Comparison of ENCODE assay signal across 21 mouse cellular contexts in genomic region chr6:129396997-129397396, GRCm38 (mm10). TPM values are rescaled to one million over a fixed set of nuclear protein-coding genes. Genes with fewer than 3 reads are reported as not detected.
DNase-seq lines count a peak whose midpoint lies in the region; ATAC-seq and TF ChIP-seq lines count a peak whose summit lies in the region.
"Had no signal": no experiment of that assay in that cellular context is flagged by ENCODE, and none has a peak within 500 bp of the region (broad histone marks: within the 10 kb centered on the region; RNA-seq: fewer than 3 reads in every experiment).

Clec1b (plus strand) TSS chr6:129397297.

- no peak within 1 kb of the TSS for H3K4me2 ChIP-seq in kidney, embryonic 15.5 days
- H3K4me2 ChIP-seq in neural tube, embryonic 11.5 days (ENCODE audit: low read depth), result no peak within 1 kb of the TSS
- no peak within 1 kb of the TSS for H3K4me2 ChIP-seq in liver, embryonic 13.5 days
- H3K4me2 ChIP-seq: heart, embryonic 12.5 days; limb, embryonic 12.5 days; lung, embryonic 15.5 days had no signal

- no peak for TF ChIP-seq POLR2A in kidney, adult 2 months (IDR thresholded peaks at IDR 0.05; ENCODE audit: low read depth, low read length)

- H3K27me3 ChIP-seq in kidney, embryonic 15.5 days, result no peaks in the 10 kb centered on the region
- H3K27me3 ChIP-seq in kidney, adult 2 months (replicated peaks; ENCODE audit: control insufficient read depth, insufficient read depth, low read length), result no peaks in the 10 kb centered on the region
- H3K27me3 ChIP-seq in neural tube, embryonic 11.5 days (ENCODE audit: control insufficient read depth, insufficient read depth, low read length), result no peaks in the 10 kb centered on the region
- H3K27me3 ChIP-seq in liver, embryonic 13.5 days, result no peaks in the 10 kb centered on the region
- H3K27me3 ChIP-seq: heart, embryonic 12.5 days; limb, embryonic 12.5 days; lung, embryonic 15.5 days had no signal

- H3K27ac ChIP-seq in kidney, embryonic 15.5 days, result peak within 1 kb of the TSS; percentile 58
- H3K27ac ChIP-seq in kidney, adult 2 months (ENCODE audit: insufficient read depth, low read depth, low read length), result no peak within 1 kb of the TSS
- no peak within 1 kb of the TSS for H3K27ac ChIP-seq in neural tube, embryonic 11.5 days (ENCODE audit: low read depth, low read length)
- H3K27ac ChIP-seq in liver, embryonic 13.5 days, result peak within 1 kb of the TSS; percentile 39; the same call in 1 of the 2 replicates
- H3K27ac ChIP-seq: gastrocnemius, adult 2 months; limb, embryonic 12.5 days; lung, embryonic 15.5 days had no signal

- 70% methylated on average over 8 of the region's 8 CpGs for WGBS in kidney, embryonic 15.5 days
- WGBS in kidney, adult 2 months, result 75% methylated on average over 8 of the region's 8 CpGs
- WGBS in neural tube, embryonic 11.5 days, result 88% methylated on average over 8 of the region's 8 CpGs
- 40% methylated on average over 8 of the region's 8 CpGs for WGBS in liver, embryonic 13.5 days (ENCODE audit: insufficient replicate concordance)

- no peaks in the 10 kb centered on the region for H3K36me3 ChIP-seq in kidney, embryonic 15.5 days
- no peaks in the 10 kb centered on the region for H3K36me3 ChIP-seq in kidney, adult 2 months (ENCODE audit: control insufficient read depth, insufficient read depth, low read length)
- H3K36me3 ChIP-seq in neural tube, embryonic 11.5 days (ENCODE audit: control insufficient read depth, insufficient read depth, low read length), result no peaks in the 10 kb centered on the region
- H3K36me3 ChIP-seq in liver, embryonic 13.5 days, result no peaks in the 10 kb centered on the region
- H3K36me3 ChIP-seq: heart, embryonic 12.5 days; limb, embryonic 12.5 days; lung, embryonic 15.5 days had no signal

- no peak for DNase-seq in kidney, adult 2 months
- DNase-seq in neural tube, embryonic 11.5 days (ENCODE audit: low spot score), result no peak
- DNase-seq in neural tube, embryonic 10.5 days (ENCODE audit: extremely low spot score, low spot score), result no peak
- DNase-seq in liver, embryonic 13.5 days, result no peak
- DNase-seq in B cell, adult 2 months, result no peak
- no peak for DNase-seq in thymus, postnatal 0 days (ENCODE audit: low spot score)
- DNase-seq: adrenal gland, adult 8-10 months; cerebellum, adult 9-11 months; gastrocnemius, adult 2 months; heart, postnatal 36 days; kidney, adult 18-20 months; lung, postnatal 4 days; right cerebral cortex, postnatal 4 days; thymus, postnatal 14 days had no signal

- H3K4me1 ChIP-seq in kidney, embryonic 15.5 days, result peaks cover 10% of the 10 kb centered on the region; the same call in 1 of the 2 replicates
- H3K4me1 ChIP-seq in kidney, adult 2 months (ENCODE audit: control insufficient read depth, insufficient read depth, low read length), result peaks cover 9% of the 10 kb centered on the region; the same call in 1 of the 2 replicates
- no peaks in the 10 kb centered on the region for H3K4me1 ChIP-seq in neural tube, embryonic 11.5 days (ENCODE audit: control insufficient read depth, insufficient read depth, low read length)
- no peaks in the 10 kb centered on the region for H3K4me1 ChIP-seq in liver, embryonic 13.5 days (replicated peaks)
- H3K4me1 ChIP-seq: limb, embryonic 12.5 days had no signal

- no peak for ATAC-seq in kidney, embryonic 15.5 days (replicated peaks; ENCODE audit: low FRiP score)
- no peak for ATAC-seq in neural tube, embryonic 11.5 days (ENCODE audit: insufficient read depth, low FRiP score, low TSS enrichment)
- no peak for ATAC-seq in liver, embryonic 13.5 days (ENCODE audit: low read depth)
- ATAC-seq: forebrain, embryonic 16.5 days; midbrain, embryonic 16.5 days had no signal

- no peak within 1 kb of the TSS for H3K9ac ChIP-seq in kidney, embryonic 15.5 days
- H3K9ac ChIP-seq in neural tube, embryonic 11.5 days (ENCODE audit: low read length), result no peak within 1 kb of the TSS
- no peak within 1 kb of the TSS for H3K9ac ChIP-seq in liver, embryonic 13.5 days
- H3K9ac ChIP-seq: heart, embryonic 12.5 days; limb, embryonic 12.5 days; lung, embryonic 15.5 days had no signal

- no peak within 1 kb of the TSS for H3K4me3 ChIP-seq in kidney, embryonic 15.5 days (replicated peaks)
- no peak within 1 kb of the TSS for H3K4me3 ChIP-seq in kidney, adult 2 months (ENCODE audit: insufficient read depth, low read depth, low read length)
- H3K4me3 ChIP-seq in neural tube, embryonic 11.5 days (ENCODE audit: low read depth, low read length), result no peak within 1 kb of the TSS
- no peak within 1 kb of the TSS for H3K4me3 ChIP-seq in liver, embryonic 13.5 days (replicated peaks)
- H3K4me3 ChIP-seq: gastrocnemius, adult 2 months; heart, embryonic 12.5 days; limb, embryonic 12.5 days; lung, embryonic 15.5 days had no signal

- H3K9me3 ChIP-seq in kidney, embryonic 15.5 days (replicated peaks), result no peaks in the 10 kb centered on the region
- no peaks in the 10 kb centered on the region for H3K9me3 ChIP-seq in neural tube, embryonic 11.5 days (ENCODE audit: control insufficient read depth, low read length)
- H3K9me3 ChIP-seq in liver, embryonic 13.5 days (replicated peaks), result no peaks in the 10 kb centered on the region
- H3K9me3 ChIP-seq: heart, embryonic 12.5 days; limb, embryonic 12.5 days; lung, embryonic 15.5 days had no signal

- no peak for TF ChIP-seq CTCF in kidney, adult 2 months (conservative IDR thresholded peaks at IDR 0.05; ENCODE audit: insufficient read depth, insufficient read length, low read depth, low read length)

RNA-seq across cellular contexts. Expression of gene Clec1b, which starts in this region (rescaled TPM):
- polyA plus RNA-seq in kidney, embryonic 15.5 days (2015; fragmentation: Nextera tagmentation; extraction: Ambion mirVana), result 2.2 and 2.7 TPM in 2 replicates
- polyA plus RNA-seq in kidney, adult 2 months (2012; rRNA removed), result 0.24 and 0.41 TPM in 2 replicates
- 11.8 and 13.4 TPM in 2 replicates for polyA plus RNA-seq in neural tube, embryonic 11.5 days (2014; fragmentation: Nextera tagmentation; extraction: Ambion mirVana)
- 27.1 and 31.4 TPM in 2 replicates for polyA plus RNA-seq in liver, embryonic 13.5 days (2015; fragmentation: Nextera tagmentation; extraction: Ambion mirVana)
- 0.85 and 0.91 TPM in 2 replicates for polyA plus RNA-seq in thymus, postnatal 0 days (2015; fragmentation: Nextera tagmentation; extraction: Ambion mirVana)
- polyA plus RNA-seq: gonadal fat pad, adult 2 months had no signal

Comparison
In these comparisons a context has a peak if more than half of its experiments do, and no peak if none do; other contexts are left out.
1. H3K27ac ChIP-seq: peak in kidney, embryonic 15.5 days (single experiment) and liver, embryonic 13.5 days (single experiment); none in kidney, adult 2 months (single experiment) and neural tube, embryonic 11.5 days (single experiment).